Mouse (Mus musculus) megakaryocyte-erythroid progenitor cell, adult 5-6 weeks (primary cell): ENCODE measurements around the gene Macf1. TPM values are rescaled to one million over a fixed set of nuclear protein-coding genes. Genes with fewer than 3 reads are reported as not detected.

Experiments
- total RNA-seq, 2 experiments: library from RNA; stranded (forward) in 1 of 2; stranded (reverse) in 1 of 2; fragments of 200-1000, 215-1000 nt in 1 of 2; fragments of >200 nt in 1 of 2; fragmentation: Nextera tagmentation in 1 of 2; gene quantifications; 2 replicates each; pipeline ENCODE4 v1.2.3; 2014 to 2017

Macf1 gene
- total RNA-seq, 2 experiments from 2014 or later = 101 to 111 TPM

Other genes with a start within 250 kb of the Macf1 start
- 163 and 168 TPM in 2 replicates for gene Ndufs5, start 33.8 kb upstream of the Macf1 start, total RNA-seq (2014; fragmentation: Nextera tagmentation)
- gene Ndufs5, start 33.8 kb upstream of the Macf1 start, total RNA-seq (2017) = 121 and 189 TPM in 2 replicates
- 27.4 and 34.6 TPM in 2 replicates for gene Akirin1, start 66.0 kb upstream of the Macf1 start, total RNA-seq (2014; fragmentation: Nextera tagmentation)
- 16.7 and 20.1 TPM in 2 replicates for gene Akirin1, start 66.0 kb upstream of the Macf1 start, total RNA-seq (2017)
- gene Rhbdl2, start 103.5 kb upstream of the Macf1 start, total RNA-seq (2014; fragmentation: Nextera tagmentation) = not detected in 2 replicates
- gene Rhbdl2, start 103.5 kb upstream of the Macf1 start, total RNA-seq (2017) = not detected in 2 replicates
- not detected in 2 replicates for gene 4933427I04Rik, start 175.3 kb upstream of the Macf1 start, total RNA-seq (2014; fragmentation: Nextera tagmentation)
- gene 4933427I04Rik, start 175.3 kb upstream of the Macf1 start, total RNA-seq (2017) = not detected in 2 replicates
- 25.7 and 27.0 TPM in 2 replicates for gene Mycbp, start 220.5 kb upstream of the Macf1 start, total RNA-seq (2014; fragmentation: Nextera tagmentation)
- gene Mycbp, start 220.5 kb upstream of the Macf1 start, total RNA-seq (2017) = 24.6 and 30.2 TPM in 2 replicates
- 28.4 and 45.4 TPM in 2 replicates for gene Rragc, start 233.1 kb upstream of the Macf1 start, total RNA-seq (2014; fragmentation: Nextera tagmentation)
- gene Rragc, start 233.1 kb upstream of the Macf1 start, total RNA-seq (2017) = 21.4 and 55.9 TPM in 2 replicates
- gene 4930535I16Rik, start 233.7 kb upstream of the Macf1 start, total RNA-seq (2014; fragmentation: Nextera tagmentation) = not detected in 2 replicates
- not detected in 2 replicates for gene 4930535I16Rik, start 233.7 kb upstream of the Macf1 start, total RNA-seq (2017)